Mouse (Mus musculus): ENCODE measurements around the gene Etfb. TPM values are rescaled to one million over a fixed set of nuclear protein-coding genes. Genes with fewer than 3 reads are reported as not detected.

Gene Etfb
- polyA plus RNA-seq, 1 experiment from 2014 or later: 214 TPM

DNA sequence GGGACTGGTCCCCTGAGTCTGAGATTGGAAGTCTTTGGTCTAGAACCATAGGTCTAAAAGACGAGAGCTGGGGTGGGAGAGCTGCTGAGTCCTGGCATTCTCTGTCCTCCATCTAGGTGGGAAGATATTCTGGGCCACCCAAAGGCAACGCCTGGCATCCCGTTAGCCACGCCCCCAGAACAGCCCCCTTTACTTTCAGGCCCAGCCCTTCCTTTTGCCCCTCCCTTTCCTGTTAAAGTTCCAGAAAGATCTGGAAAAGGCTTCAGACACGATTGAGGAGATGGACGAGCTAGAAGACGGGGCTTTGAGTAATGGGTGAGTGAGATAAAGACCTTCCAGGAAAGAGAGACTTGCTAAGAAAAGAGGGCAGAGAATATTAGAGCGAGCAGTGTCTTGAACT is 16.5 kb upstream of the Etfb start, which contains the start of gene Lim2:
Gene Lim2 (plus strand): TSS at position 265 of the 400 bp plus-strand sequence.
- ATAC-seq (no peak), DNase-seq (ENCODE audit: low read depth, low spot score) (no peak)
- no peak for TF ChIP-seq CTCF (IDR thresholded peaks at IDR 0.05)
- in situ Hi-C loops (cut with MboI; ENCODE audit: low pct_unique_long_range_greater_than_20kb): no loop called here
- ChIA-PET CTCF (no interaction called here), POLR2A (no interaction called here)
- H3K27me3 ChIP-seq: no peaks in the 10 kb centered on the region

DNA sequence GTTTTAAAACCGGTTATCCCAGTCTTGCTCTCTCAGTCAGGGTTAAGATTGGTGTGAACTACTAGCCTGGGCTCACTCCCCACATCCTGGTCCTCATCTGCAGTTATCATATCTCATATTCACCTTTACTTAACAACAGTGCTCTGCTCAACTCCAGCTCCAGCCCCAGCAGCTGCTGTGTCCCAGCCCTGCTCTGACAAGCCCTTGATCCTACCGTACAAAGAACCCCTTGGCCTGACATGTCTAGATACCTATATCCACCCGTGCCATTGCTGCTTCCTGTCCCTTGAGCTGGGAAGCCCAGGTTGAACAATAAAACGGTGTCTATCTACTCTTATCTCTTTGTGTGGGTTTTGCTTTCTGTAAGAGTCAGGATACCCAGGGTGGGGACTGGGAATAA is 14.4 kb upstream of the Etfb start:
- ChIA-PET POLR2A (no interaction called here), CTCF (no interaction called here)
- DNase-seq (ENCODE audit: low read depth, low spot score) (no peak), ATAC-seq (no peak)
- no peaks in the 10 kb centered on the region for H3K27me3 ChIP-seq
- no peak for TF ChIP-seq CTCF (IDR thresholded peaks at IDR 0.05)
- in situ Hi-C loops (cut with MboI; ENCODE audit: low pct_unique_long_range_greater_than_20kb): no loop called here

DNA sequence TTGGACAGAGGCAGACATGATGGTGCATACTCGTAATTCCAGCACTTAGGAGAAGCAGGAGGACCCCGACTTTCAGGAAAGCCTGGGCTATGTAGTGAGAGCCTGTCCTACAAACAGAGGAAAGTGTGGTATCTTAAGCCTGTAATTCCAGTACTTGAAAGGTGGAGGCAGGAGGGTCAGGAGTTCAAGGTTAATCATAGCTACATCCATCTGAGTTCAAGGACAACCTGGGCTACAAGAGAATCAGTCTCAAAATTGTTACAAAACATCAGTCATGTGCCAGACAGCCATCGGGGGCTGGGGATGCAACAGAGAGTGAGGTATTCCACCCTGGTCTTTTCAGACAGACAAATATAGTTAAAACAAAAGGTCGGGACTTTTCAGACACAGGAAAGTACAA is 11.0 kb upstream of the Etfb start:
- in situ Hi-C loops (cut with MboI; ENCODE audit: low pct_unique_long_range_greater_than_20kb): no loop called here
- no peak for TF ChIP-seq CTCF (IDR thresholded peaks at IDR 0.05)
- ChIA-PET POLR2A (no interaction called here), CTCF (no interaction called here)
- no peaks in the 10 kb centered on the region for H3K27me3 ChIP-seq
- ATAC-seq: no peak
- DNase-seq (ENCODE audit: low read depth, low spot score): no peak

DNA sequence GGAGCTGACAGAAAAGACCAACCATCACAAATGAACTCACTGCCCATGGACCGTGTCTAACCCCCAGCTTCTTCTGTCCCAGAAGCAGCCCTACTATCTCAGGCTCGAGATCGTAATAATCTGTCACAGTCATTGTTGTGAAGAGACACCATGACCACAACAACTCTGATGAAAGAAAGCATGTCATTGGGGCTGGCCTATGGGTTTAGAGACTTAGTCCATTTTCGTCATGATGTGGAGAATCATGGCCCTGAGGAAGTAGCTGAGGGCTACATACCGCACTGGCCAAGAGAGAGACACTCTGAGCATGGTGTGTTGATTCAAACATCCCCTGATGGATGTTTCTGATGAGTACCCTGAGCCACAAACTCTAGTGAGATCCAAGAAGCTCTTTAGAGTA is 9.2 kb upstream of the Etfb start:
- DNase-seq (ENCODE audit: low read depth, low spot score) (no peak), ATAC-seq (no peak)
- POLR2A ChIA-PET: no interaction called here
- in situ Hi-C loops (cut with MboI; ENCODE audit: low pct_unique_long_range_greater_than_20kb): no loop called here
- TF ChIP-seq CTCF (IDR thresholded peaks at IDR 0.05): no peak
- no peaks in the 10 kb centered on the region for H3K27me3 ChIP-seq
- CTCF ChIA-PET: interaction anchor here (0.6 to 3.6 kb wide), 2 partner anchors 9 to 12 kb away, joined by 3 to 12 read pairs; partner anchors contain the start of genes Etfb and Gm45233

DNA sequence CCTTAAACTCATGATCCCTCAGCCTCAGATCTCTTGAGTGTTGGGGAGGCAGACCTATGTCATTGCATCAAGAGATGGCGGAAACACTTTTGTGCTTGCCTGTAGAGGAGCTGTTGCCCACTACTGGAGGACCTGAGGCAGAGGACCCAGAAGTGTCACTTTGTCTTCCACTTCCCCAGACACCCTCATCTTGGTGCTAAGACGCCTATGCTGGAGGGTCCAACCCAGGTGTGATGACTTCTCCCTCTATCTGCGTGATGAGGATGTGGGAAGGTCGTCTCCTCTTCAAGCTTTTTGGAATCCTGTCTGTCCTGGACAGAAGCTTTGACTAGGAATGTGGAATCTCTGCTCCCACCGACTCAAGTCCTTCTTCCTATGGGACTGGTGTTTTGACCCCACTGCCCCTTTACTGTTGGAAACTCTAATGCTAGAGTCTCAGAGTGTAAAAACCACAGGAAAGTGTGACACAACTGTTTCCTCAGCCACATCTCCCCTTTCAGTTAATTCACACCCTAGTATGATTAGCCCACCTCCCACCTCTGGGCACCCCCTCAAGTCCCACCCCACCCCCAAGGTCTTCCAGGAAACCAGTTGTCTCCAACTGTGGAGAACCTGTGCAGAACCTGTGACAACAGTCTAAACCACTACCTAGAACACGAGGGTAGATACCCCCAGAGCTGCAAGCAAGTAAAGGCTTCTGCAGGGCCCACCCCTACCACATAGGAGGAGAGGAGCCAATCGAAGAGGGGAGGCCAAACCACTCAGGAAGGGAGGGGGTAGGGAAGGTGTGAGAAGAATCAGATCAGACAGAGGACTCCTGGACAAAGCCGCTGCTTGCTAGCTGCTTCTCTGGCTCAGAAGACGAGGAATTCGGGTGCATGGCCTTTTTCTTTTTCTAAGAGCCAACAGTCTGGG is 7.3 kb upstream of the Etfb start, which contains the start of gene Nkg7:
Gene Nkg7 (plus strand): TSS at position 733 of the 915 bp plus-strand sequence.
- H3K27me3 ChIP-seq: no peaks in the 10 kb centered on the region
- no peak for ATAC-seq
- in situ Hi-C loops (cut with MboI; ENCODE audit: low pct_unique_long_range_greater_than_20kb): no loop called here
- POLR2A ChIA-PET: no interaction called here
- no peak for TF ChIP-seq CTCF (IDR thresholded peaks at IDR 0.05)
- CTCF ChIA-PET: interaction anchor here (1.5 to 3.6 kb wide), 2 partner anchors 14 to 24 kb away, joined by 3 to 12 read pairs; no protein-coding TSS in a partner anchor
- DNase-seq (ENCODE audit: low read depth, low spot score): no peak

DNA sequence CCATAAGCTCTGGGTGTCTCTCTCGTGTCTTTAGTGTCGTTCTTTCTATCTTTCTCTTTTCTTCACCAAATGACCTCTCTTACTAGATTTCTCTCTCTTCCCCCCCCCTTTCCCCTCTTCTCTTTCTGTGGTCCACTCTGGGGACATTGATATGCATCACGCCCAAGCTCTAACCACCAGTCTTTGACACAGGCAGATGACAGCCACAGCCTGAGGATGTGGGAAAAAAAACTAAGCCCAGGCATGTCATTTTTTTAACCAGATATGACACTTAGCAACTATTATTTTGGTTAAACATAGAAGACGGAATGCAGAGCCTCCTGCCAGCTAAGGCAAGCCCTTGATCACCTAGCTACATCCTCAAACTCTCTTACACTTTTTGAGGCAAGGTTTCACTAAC is 5.3 kb upstream of the Etfb start:
- in situ Hi-C loops (cut with MboI; ENCODE audit: low pct_unique_long_range_greater_than_20kb): no loop called here
- ChIA-PET POLR2A (no interaction called here), CTCF (interaction anchor here (1.5 kb wide), 1 partner anchor 28 kb away, joined by 4 read pairs; no protein-coding TSS in a partner anchor)
- no peak for TF ChIP-seq CTCF (IDR thresholded peaks at IDR 0.05)
- no peak for ATAC-seq
- DNase-seq (ENCODE audit: low read depth, low spot score): no peak
- no peaks in the 10 kb centered on the region for H3K27me3 ChIP-seq

DNA sequence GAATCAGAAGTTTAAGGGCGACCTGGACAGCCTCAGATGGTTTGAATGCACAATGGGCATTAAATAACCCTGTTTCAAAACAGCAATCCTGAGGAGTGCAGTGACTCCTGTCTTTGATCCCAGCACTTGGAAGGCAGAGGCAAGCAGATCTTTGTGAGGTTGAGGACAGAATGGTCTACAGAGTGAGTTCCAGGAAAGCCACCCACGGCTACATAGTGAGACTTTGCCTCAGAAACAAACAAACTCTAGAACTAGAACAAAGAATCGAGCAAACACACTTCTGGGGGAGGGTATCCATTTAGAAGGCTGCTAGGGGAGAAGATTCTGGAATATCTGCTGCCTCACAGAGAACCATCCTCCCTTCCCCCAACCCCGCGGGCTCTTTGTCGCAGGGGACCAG is 3.4 kb upstream of the Etfb start, which contains the start of gene Cldnd2:
Gene Cldnd2 (plus strand): TSS at position 301 of the 400 bp plus-strand sequence.
- ChIA-PET POLR2A (interaction anchor here (0.6 to 1.0 kb wide), 2 partner anchors 17 to 61 kb away, joined by 3 to 4 read pairs; no protein-coding TSS in a partner anchor), CTCF (interaction anchor here (0.9 kb wide), 1 partner anchor 27 kb away, joined by 3 read pairs; no protein-coding TSS in a partner anchor)
- TF ChIP-seq CTCF (IDR thresholded peaks at IDR 0.05): no peak
- no peaks in the 10 kb centered on the region for H3K27me3 ChIP-seq
- DNase-seq (ENCODE audit: low read depth, low spot score) (no peak), ATAC-seq (no peak)
- in situ Hi-C loops (cut with MboI; ENCODE audit: low pct_unique_long_range_greater_than_20kb): loop anchor here (10.0 kb wide), 1 partner anchor 126 kb away; the partner anchor contains the start of gene Zfp715

DNA sequence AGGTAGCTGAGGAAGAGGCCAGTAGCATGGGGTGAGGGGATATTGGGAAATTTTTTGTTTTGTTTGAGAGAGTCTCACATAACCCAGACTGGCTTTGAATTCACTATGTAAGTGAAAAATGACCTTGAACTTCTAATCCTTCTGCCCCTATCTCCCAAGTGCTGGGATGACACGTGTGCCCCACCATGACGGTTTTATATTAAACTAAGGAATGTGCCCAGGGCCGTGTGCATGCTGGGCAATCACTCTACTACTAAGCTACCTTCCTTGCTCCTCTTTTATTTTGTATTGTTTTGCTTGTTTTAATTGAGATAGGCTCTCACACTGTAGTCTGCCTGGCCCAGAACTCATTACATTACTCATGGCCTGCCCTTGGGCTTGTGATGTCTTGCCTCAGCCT is 2.8 kb upstream of the Etfb start:
- ATAC-seq (no peak), DNase-seq (ENCODE audit: low read depth, low spot score) (no peak)
- no peaks in the 10 kb centered on the region for H3K27me3 ChIP-seq
- CTCF ChIA-PET: interaction anchor here (0.9 kb wide), 1 partner anchor 26 kb away, joined by 3 read pairs; no protein-coding TSS in a partner anchor
- in situ Hi-C loops (cut with MboI; ENCODE audit: low pct_unique_long_range_greater_than_20kb): loop anchor here (10.0 kb wide), 1 partner anchor 126 kb away; the partner anchor contains the start of gene Zfp715
- POLR2A ChIA-PET: interaction anchor here (0.7 kb wide), 2 partner anchors 16 to 45 kb away, joined by 3 to 4 read pairs; no protein-coding TSS in a partner anchor
- no peak for TF ChIP-seq CTCF (IDR thresholded peaks at IDR 0.05)

DNA sequence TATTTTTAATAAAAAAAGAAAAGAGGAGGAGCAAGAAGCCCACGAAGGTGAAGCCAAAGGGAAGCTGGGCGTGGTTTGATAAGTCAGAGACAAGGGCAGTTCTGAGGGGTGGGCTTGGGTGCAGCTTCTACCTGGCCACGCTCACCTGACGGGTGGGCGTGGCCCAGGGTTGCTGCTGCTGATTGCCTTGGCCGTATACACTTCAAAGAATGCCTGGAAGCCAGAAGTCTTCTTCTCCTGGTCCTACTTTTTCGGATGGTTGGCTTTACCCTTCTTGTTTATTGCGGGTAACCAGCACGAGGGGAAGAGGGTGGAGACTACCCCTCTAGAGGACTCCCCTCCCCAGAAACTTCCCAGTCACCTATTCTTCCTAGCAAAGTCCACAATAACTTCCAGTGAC is 1.2 kb upstream of the Etfb start:
- ATAC-seq (no peak), DNase-seq (ENCODE audit: low read depth, low spot score) (no peak)
- TF ChIP-seq CTCF (IDR thresholded peaks at IDR 0.05): no peak
- in situ Hi-C loops (cut with MboI; ENCODE audit: low pct_unique_long_range_greater_than_20kb): loop anchor here (10.0 kb wide), 1 partner anchor 128 kb away; the partner anchor contains the start of gene Zfp715
- ChIA-PET POLR2A (interaction anchor here (0.7 to 1.1 kb wide), 2 partner anchors 16 to 19 kb away, joined by 3 read pairs; no protein-coding TSS in a partner anchor), CTCF (interaction anchor here (1.2 to 2.2 kb wide), 3 partner anchors 8 to 20 kb away, joined by 4 to 11 read pairs (median 5); no protein-coding TSS in a partner anchor)
- no peaks in the 10 kb centered on the region for H3K27me3 ChIP-seq

DNA sequence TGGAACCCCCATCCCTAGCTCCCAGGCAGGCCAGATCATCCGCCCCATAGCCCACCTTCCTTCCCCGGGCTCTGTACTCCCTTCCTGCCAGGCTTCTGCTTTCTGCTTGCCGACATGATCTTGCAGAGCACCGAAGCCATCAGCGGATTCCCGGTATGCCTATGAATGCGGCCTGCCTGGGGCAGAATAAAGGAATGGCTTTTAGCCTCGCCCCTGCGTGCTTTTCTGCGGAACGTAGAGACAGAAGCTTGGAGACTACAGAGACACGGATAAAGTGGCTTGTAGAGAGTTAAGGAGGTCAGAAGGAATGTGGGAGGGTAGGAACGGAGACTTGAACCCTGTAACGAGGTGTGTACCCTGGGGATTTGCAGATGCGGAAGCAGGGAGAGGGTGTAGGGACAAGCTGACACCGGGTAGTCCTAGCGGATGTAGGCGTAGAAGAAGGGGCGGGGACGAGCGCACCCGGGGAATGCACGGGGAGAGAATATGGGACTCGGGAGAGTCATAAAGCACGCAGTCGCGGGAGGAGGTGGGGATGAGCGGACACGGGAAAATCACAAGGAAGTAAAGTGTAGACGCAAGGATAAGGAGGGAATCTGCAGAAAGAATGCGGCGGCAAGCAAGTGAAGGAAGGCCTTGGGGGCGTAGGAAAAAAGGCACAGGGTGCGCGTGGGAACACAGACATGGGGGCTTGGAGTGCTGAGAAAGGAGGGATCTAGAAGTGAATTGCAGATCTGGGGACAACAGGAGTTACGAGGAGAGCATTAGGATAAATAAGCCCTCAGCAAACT is 562 bp upstream of the Etfb start:
- DNase-seq (ENCODE audit: low read depth, low spot score): peak; percentile 58
- ChIA-PET POLR2A (interaction anchor here (0.7 to 1.1 kb wide), 2 partner anchors 15 to 20 kb away, joined by 3 read pairs; no protein-coding TSS in a partner anchor), CTCF (interaction anchor here (0.8 to 2.2 kb wide), 4 partner anchors 8 to 20 kb away, joined by 3 to 11 read pairs (median 4); no protein-coding TSS in a partner anchor)
- peak; percentile 89 for ATAC-seq
- no peak for TF ChIP-seq CTCF (IDR thresholded peaks at IDR 0.05)
- in situ Hi-C loops (cut with MboI; ENCODE audit: low pct_unique_long_range_greater_than_20kb): loop anchor here (10.0 kb wide), 1 partner anchor 129 kb away; the partner anchor contains the start of gene Zfp715
- no peaks in the 10 kb centered on the region for H3K27me3 ChIP-seq
